Mouse (Mus musculus) forebrain, postnatal 0 days (tissue): ENCODE data around the gene Rnf41. TPM values are rescaled to one million over a fixed set of nuclear protein-coding genes. Genes with fewer than 3 reads are reported as not detected.

Source experiments
- ATAC-seq: fragments of 200-750 bp; cut with Nextera tagmentation; 2 replicates; pipeline ENCODE4 v1.8.0; 2017; ENCODE audit warnings: mild to moderate bottlenecking, moderate library complexity
- DNase-seq: peaks from one replicate; pipeline ENCODE4 v3.0.0-alpha.2; 2015
- H3K27ac ChIP-seq: fragments of 300-500 bp; sonication (generic); 2 replicates; pipeline ENCODE4 v1.5.1; 2014; ENCODE audit warnings: low read depth, mild to moderate bottlenecking, antibody characterized with exemption, low read length, moderate library complexity, mixed read lengths
- H3K27me3 ChIP-seq: fragments of 300-500 bp; sonication (generic); 2 replicates; pipeline ENCODE4 v1.6.1; 2014; ENCODE audit warnings: mild to moderate bottlenecking, low read length, mixed read lengths; ENCODE audit not compliant: insufficient read depth
- H3K36me3 ChIP-seq: fragments of 300-500 bp; sonication (generic); 2 replicates; pipeline ENCODE4 v1.6.1; 2014; ENCODE audit warnings: mild to moderate bottlenecking, moderate library complexity; ENCODE audit not compliant: insufficient read depth
- H3K4me1 ChIP-seq: fragments of 300-500 bp; sonication (generic); 2 replicates; pipeline ENCODE4 v1.6.1; 2014; ENCODE audit warnings: antibody characterized with exemption; ENCODE audit not compliant: insufficient read depth
- H3K4me2 ChIP-seq: fragments of 300-500 bp; sonication (generic); 2 replicates; pipeline ENCODE4 v1.6.1; 2014; ENCODE audit warnings: low read depth, mild to moderate bottlenecking, moderate library complexity
- H3K4me3 ChIP-seq: fragments of 300-500 bp; sonication (generic); 2 replicates; pipeline ENCODE4 v1.5.1; 2014; ENCODE audit warnings: low read depth, low read length, mixed read lengths
- H3K9ac ChIP-seq: fragments of 300-500 bp; sonication (generic); 2 replicates; pipeline ENCODE4 v1.6.1; 2014; ENCODE audit warnings: mild to moderate bottlenecking
- H3K9me3 ChIP-seq: fragments of 300-500 bp; sonication (generic); 2 replicates; pipeline ENCODE4 v1.6.1; 2016; ENCODE audit warnings: low read length
- CTCF ChIP-seq: sonication (generic); IDR thresholded peaks from 2 replicates; pipeline ENCODE4 v1.5.1; 2016; ENCODE audit warnings: antibody characterized with exemption, control low read depth, low read depth
- WGBS: fragments of 180-500 bp; shearing (Covaris S2); extraction: QIAGEN DNeasy Blood & Tissue Kit; methylation state at CpG from one replicate; pipeline ENCODE4 v1.1.7; 2014; 5-methylcytosine and 5-hydroxymethylcytosine counted together
- polyA plus RNA-seq: library from polyadenylated mRNA; unstranded; fragments of >200 nt; fragmentation: Nextera tagmentation; extraction: Ambion mirVana; gene quantifications from 2 replicates; pipeline ENCODE4 v1.2.1, GENCODE M21; 2015
- total RNA-seq: library from RNA; depleted of rRNA; stranded (reverse); fragments of >200 nt; gene quantifications from 2 replicates; pipeline ENCODE4 v1.2.3, GENCODE M21; 2014

Rnf41 gene
- total and polyA plus RNA-seq, 2 experiments from 2014 or later = 108 to 118 TPM

DNA sequence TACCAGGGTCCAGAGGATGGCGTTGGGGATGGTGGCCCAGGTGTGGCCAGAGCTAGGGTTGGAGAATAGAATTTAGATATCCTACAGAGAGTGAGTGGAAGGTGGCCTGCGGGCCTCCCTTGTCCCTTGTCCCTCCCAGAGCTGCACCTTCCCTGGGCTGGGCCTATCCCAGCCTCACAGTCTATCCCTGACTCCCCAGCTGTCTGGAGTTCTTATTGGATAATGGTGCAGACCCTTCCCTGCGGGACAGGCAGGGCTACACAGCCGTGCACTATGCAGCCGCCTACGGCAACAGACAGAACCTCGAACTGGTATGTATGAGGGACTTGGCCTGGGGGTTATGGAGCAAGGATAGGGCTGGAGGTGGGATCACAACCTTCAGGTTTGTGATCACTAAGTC, 25.6 kb upstream of the Rnf41 start:
- peaks cover 96% of the 10 kb centered on the region for H3K36me3 ChIP-seq
- no peaks in the 10 kb centered on the region for H3K4me1 ChIP-seq
- 97% methylated on average over 7 of the region's 7 CpGs for WGBS
- TF ChIP-seq CTCF = no peak
- H3K27ac ChIP-seq = no peak overlapping the region
- H3K4me2 ChIP-seq = no peak overlapping the region
- H3K27me3 ChIP-seq = no peaks in the 10 kb centered on the region
- ATAC-seq (no peak), DNase-seq (no peak)
- H3K9me3 ChIP-seq = no peaks in the 10 kb centered on the region
- H3K4me3 ChIP-seq = no peak overlapping the region
- H3K9ac ChIP-seq = no peak overlapping the region

GRCm38 (mm10) chr10:128388941-128389340, 22.5 kb upstream of the Rnf41 start:
- WGBS = 81% methylated on average over 14 of the region's 14 CpGs
- Histone ChIP-seq H3K9me3 (no peaks in the 10 kb centered on the region), H3K4me2 (no peak overlapping the region), H3K27ac (no peak overlapping the region), H3K4me1 (no peaks in the 10 kb centered on the region), H3K4me3 (no peak overlapping the region), H3K36me3 (peaks cover 98% of the 10 kb centered on the region), H3K9ac (no peak overlapping the region), H3K27me3 (no peaks in the 10 kb centered on the region)
- no peak for TF ChIP-seq CTCF
- no peak for ATAC-seq
- DNase-seq = no peak

DNA sequence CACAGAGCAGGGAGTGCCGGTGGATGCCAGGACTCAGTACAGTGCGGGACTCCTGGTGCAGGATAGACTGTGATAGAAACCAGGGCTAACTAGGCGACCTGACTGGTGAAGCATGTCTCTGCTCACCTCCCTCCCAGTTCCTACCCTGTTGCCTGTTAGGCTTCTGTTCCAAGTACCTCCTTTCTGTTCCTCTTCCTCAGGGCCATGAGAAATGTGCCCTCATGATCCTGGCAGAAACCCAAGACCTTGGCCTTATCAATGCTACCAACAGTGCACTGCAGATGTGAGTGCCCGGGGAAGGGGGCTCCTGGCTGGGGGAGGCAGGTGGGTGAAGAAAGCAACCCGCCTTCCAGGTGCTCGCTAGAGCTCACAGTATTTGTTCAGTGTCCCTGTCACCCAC, 21.9 kb upstream of the Rnf41 start:
- 84% methylated on average over 6 of the region's 6 CpGs for WGBS
- no peaks in the 10 kb centered on the region for H3K27me3 ChIP-seq
- no peak overlapping the region for H3K4me2 ChIP-seq
- no peaks in the 10 kb centered on the region for H3K4me1 ChIP-seq
- DNase-seq = no peak
- ATAC-seq = no peak
- H3K36me3 ChIP-seq = peaks cover 98% of the 10 kb centered on the region
- H3K4me3 ChIP-seq = no peak overlapping the region
- H3K9ac ChIP-seq = no peak overlapping the region
- no peaks in the 10 kb centered on the region for H3K9me3 ChIP-seq
- no peak for TF ChIP-seq CTCF
- H3K27ac ChIP-seq = no peak overlapping the region

DNA sequence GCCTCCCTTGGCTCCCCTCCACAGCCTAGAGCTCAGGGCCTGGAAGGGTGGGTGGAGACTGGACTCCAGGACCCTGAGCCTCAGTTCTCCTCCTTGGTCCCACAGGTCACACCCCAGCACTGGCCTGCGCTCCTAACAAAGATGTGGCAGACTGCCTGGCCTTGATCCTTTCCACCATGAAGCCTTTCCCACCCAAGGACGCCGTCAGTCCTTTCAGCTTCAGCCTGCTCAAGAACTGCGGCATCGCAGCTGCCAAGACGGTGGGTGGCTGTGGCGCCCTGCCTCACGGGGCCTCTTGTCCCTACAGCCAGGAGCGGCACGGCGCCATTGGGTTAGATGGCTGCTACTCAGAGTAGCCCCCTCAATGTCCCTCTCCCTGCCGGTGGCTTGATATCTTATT, 21.1 kb upstream of the Rnf41 start:
- H3K4me2 ChIP-seq = no peak overlapping the region
- no peaks in the 10 kb centered on the region for H3K9me3 ChIP-seq
- no peak for TF ChIP-seq CTCF
- 92% methylated on average over 12 of the region's 12 CpGs for WGBS
- H3K9ac ChIP-seq = no peak overlapping the region
- no peak overlapping the region for H3K27ac ChIP-seq
- peaks cover 91% of the 10 kb centered on the region for H3K36me3 ChIP-seq
- H3K4me3 ChIP-seq = no peak overlapping the region
- DNase-seq (no peak), ATAC-seq (no peak)
- H3K4me1 ChIP-seq = no peaks in the 10 kb centered on the region
- no peaks in the 10 kb centered on the region for H3K27me3 ChIP-seq

DNA sequence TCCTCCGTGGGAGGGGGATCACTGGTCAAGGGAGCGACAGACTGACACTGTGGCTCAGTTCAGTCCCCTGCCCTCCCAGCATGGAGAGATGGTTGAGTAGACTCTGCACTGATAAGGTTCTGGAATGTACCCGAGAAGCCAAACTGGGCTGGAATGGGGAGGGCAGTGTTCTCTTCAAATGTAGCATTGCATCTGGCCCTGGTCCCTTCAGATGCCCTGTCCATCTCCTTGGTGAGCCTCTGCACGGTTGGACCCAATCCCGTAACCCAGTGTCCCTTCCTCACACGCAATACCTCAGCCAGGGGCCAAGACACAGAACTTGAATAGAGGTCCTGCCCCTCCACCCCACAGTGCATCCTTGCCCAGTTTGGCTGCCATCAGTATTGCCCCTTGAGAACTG, 19.6 kb upstream of the Rnf41 start:
- Histone ChIP-seq H3K27ac (no peak overlapping the region), H3K27me3 (no peaks in the 10 kb centered on the region), H3K9ac (no peak overlapping the region), H3K36me3 (peaks cover 79% of the 10 kb centered on the region), H3K4me3 (no peak overlapping the region), H3K4me2 (no peak overlapping the region), H3K9me3 (no peaks in the 10 kb centered on the region), H3K4me1 (no peaks in the 10 kb centered on the region)
- WGBS = 68% methylated on average over 6 of the region's 6 CpGs
- no peak for DNase-seq
- no peak for ATAC-seq
- no peak for TF ChIP-seq CTCF

GRCm38 (mm10) chr10:128396017-128396673, 15.3 kb upstream of the Rnf41 start:
- no peak for ATAC-seq
- TF ChIP-seq CTCF = no peak
- no peak overlapping the region for H3K9ac ChIP-seq
- no peaks in the 10 kb centered on the region for H3K27me3 ChIP-seq
- no peak for DNase-seq
- no peak overlapping the region for H3K4me3 ChIP-seq
- H3K4me2 ChIP-seq = no peak overlapping the region
- 64% methylated on average over 11 of the region's 11 CpGs for WGBS
- peaks cover 40% of the 10 kb centered on the region for H3K36me3 ChIP-seq
- no peaks in the 10 kb centered on the region for H3K4me1 ChIP-seq
- H3K27ac ChIP-seq = no peak overlapping the region
- H3K9me3 ChIP-seq = no peaks in the 10 kb centered on the region

GRCm38 (mm10) chr10:128396716-128397264, 14.7 kb upstream of the Rnf41 start:
- H3K4me1 ChIP-seq = no peaks in the 10 kb centered on the region
- no peak overlapping the region for H3K27ac ChIP-seq
- TF ChIP-seq CTCF = no peak
- H3K27me3 ChIP-seq = no peaks in the 10 kb centered on the region
- ATAC-seq = no peak
- no peak for DNase-seq
- peaks cover 33% of the 10 kb centered on the region for H3K36me3 ChIP-seq
- 65% methylated on average over 10 of the region's 10 CpGs for WGBS
- no peak overlapping the region for H3K9ac ChIP-seq
- H3K4me2 ChIP-seq = no peak overlapping the region
- H3K9me3 ChIP-seq = no peaks in the 10 kb centered on the region
- H3K4me3 ChIP-seq = no peak overlapping the region
